Mouse (Mus musculus) neural tube, embryonic 14.5 days (tissue): Measurements from ENCODE around the gene Tyms. TPM values are rescaled to one million over a fixed set of nuclear protein-coding genes. Genes with fewer than 3 reads are reported as not detected.

Experiments
- ATAC-seq: fragments of 200-750 bp; cut with Nextera tagmentation; 2 replicates; pipeline ENCODE4 v1.8.0; 2017; ENCODE audit warnings: low read depth, mild to moderate bottlenecking, moderate TSS enrichment, moderate library complexity
- H3K27ac ChIP-seq: fragments of 300-500 bp; sonication (generic); 2 replicates; pipeline ENCODE4 v1.5.1; 2014; ENCODE audit warnings: low read depth, mild to moderate bottlenecking, control low read depth, low read length, moderate library complexity, mixed read lengths
- H3K27me3 ChIP-seq: fragments of 300-500 bp; sonication (generic); 2 replicates; pipeline ENCODE4 v1.6.1; 2014; ENCODE audit warnings: low read length; ENCODE audit not compliant: control insufficient read depth, insufficient read depth
- H3K36me3 ChIP-seq: fragments of 300-500 bp; sonication (generic); 2 replicates; pipeline ENCODE4 v1.6.1; 2014; ENCODE audit warnings: low read length, mixed read lengths; ENCODE audit not compliant: control insufficient read depth, insufficient read depth
- H3K4me1 ChIP-seq: fragments of 300-500 bp; sonication (generic); 2 replicates; pipeline ENCODE4 v1.6.1; 2014; ENCODE audit warnings: low read length; ENCODE audit not compliant: control insufficient read depth, insufficient read depth
- H3K4me2 ChIP-seq: fragments of 300-500 bp; sonication (generic); 2 replicates; pipeline ENCODE4 v1.6.1; 2014; ENCODE audit warnings: mild to moderate bottlenecking, low read depth, low read length, control low read depth
- H3K4me3 ChIP-seq: fragments of 300-500 bp; sonication (generic); 2 replicates; pipeline ENCODE4 v1.5.1; 2014; ENCODE audit warnings: low read depth, low read length, control low read depth, mixed read lengths
- H3K9ac ChIP-seq: fragments of 300-500 bp; sonication (generic); replicated peaks from 2 replicates; pipeline ENCODE4 v1.6.1; 2014; ENCODE audit warnings: low read depth, mild to moderate bottlenecking, control low read depth, low read length, mixed read lengths
- H3K9me3 ChIP-seq: fragments of 300-500 bp; sonication (generic); 2 replicates; pipeline ENCODE4 v1.6.1; 2016; ENCODE audit warnings: low read length; ENCODE audit not compliant: control insufficient read depth
- WGBS: fragments of 180-500 bp; shearing (Covaris S2); extraction: QIAGEN DNeasy Blood & Tissue Kit; methylation state at CpG from one replicate; pipeline ENCODE4 v1.1.7; 2014; 5-methylcytosine and 5-hydroxymethylcytosine counted together
- polyA plus RNA-seq: library from polyadenylated mRNA; unstranded; fragments of >200 nt; fragmentation: Nextera tagmentation; extraction: Ambion mirVana; gene quantifications from 2 replicates; pipeline ENCODE4 v1.2.1, GENCODE M21; 2014

Tyms gene
- polyA plus RNA-seq, 1 experiment from 2014 or later, result 35.3 TPM

- Histone ChIP-seq H3K9ac (no peak within 1 kb of the TSS), H3K4me1 (no peaks in the 10 kb centered on the region), H3K27me3 (no peaks in the 10 kb centered on the region), H3K36me3 (no peaks in the 10 kb centered on the region), H3K9me3 (no peaks in the 10 kb centered on the region), H3K27ac (no peak within 1 kb of the TSS), H3K4me3 (no peak within 1 kb of the TSS), H3K4me2 (no peak within 1 kb of the TSS)
- peak; percentile 70; the same call in 1 of the 2 replicates for ATAC-seq
- 61% methylated on average over 16 of the region's 16 CpGs for WGBS
Measured at GRCm38 (mm10) chr5:30012726-30013503, 60.5 kb downstream of the Tyms start, which contains the start of gene Il6. Gene Il6, plus strand, starts transcription at chr5:30013114.

Other genes with a start within 250 kb of the Tyms start
- gene Il6, start 60.5 kb downstream of the Tyms start, polyA plus RNA-seq, result not detected in 2 replicates
- gene Garem2, start 31.5 kb upstream of the Tyms start, polyA plus RNA-seq, result 12.5 and 13.3 TPM in 2 replicates
- 4.3 and 4.8 TPM in 2 replicates for gene 3110082J24Rik, start 32.5 kb upstream of the Tyms start, polyA plus RNA-seq
- 55.2 and 71.0 TPM in 2 replicates for gene Hadha, start 81.5 kb upstream of the Tyms start, polyA plus RNA-seq
- gene Hadhb, start 81.6 kb upstream of the Tyms start, polyA plus RNA-seq, result 54.5 and 67.6 TPM in 2 replicates
- gene Adgrf3, start 132.1 kb upstream of the Tyms start, polyA plus RNA-seq, result not detected in 2 replicates
- gene Selenoi, start 159.0 kb upstream of the Tyms start, polyA plus RNA-seq, result 41.5 and 45.3 TPM in 2 replicates
- 3.3 and 3.7 TPM in 2 replicates for gene Drc1, start 207.8 kb upstream of the Tyms start, polyA plus RNA-seq